8 mouse cellular contexts compared by ENCODE assay signal in genomic region chr5:142550706-142551652, GRCm38 (mm10). TPM values are rescaled to one million over a fixed set of nuclear protein-coding genes. Genes with fewer than 3 reads are reported as not detected.
DNase-seq lines count a peak whose midpoint lies in the region; ATAC-seq lines count a peak whose summit lies in the region.

Gene Radil (minus strand): TSS chr5:142551098.

- peaks cover 25% of the 10 kb centered on the region for H3K4me1 ChIP-seq in lung, embryonic 15.5 days

- WGBS in lung, embryonic 15.5 days: 2% methylated on average over 67 of the region's 80 CpGs

- peak; percentile 92 for ATAC-seq in frontal cortex, adult (ENCODE audit: low TSS enrichment)
- ATAC-seq in hematopoietic stem cell, adult 5-6 weeks (replicated peaks in 1 of 2; ENCODE audit: insufficient read depth in 1 of 2, low FRiP score in 2 of 2, low TSS enrichment in 1 of 2, low read depth in 1 of 2, poor library complexity in 2 of 2, severe bottlenecking in 2 of 2): peak; percentile 91 to 93
- peak; percentile 93 for ATAC-seq in lung, embryonic 15.5 days (ENCODE audit: borderline replicate concordance, extremely low read depth, low FRiP score, low TSS enrichment)

- no peaks in the 10 kb centered on the region for H3K36me3 ChIP-seq in lung, embryonic 15.5 days

- peak within 1 kb of the TSS; percentile 47 for H3K9ac ChIP-seq in lung, embryonic 15.5 days

- no peaks in the 10 kb centered on the region for H3K9me3 ChIP-seq in lung, embryonic 15.5 days

- no peak within 1 kb of the TSS for H3K27ac ChIP-seq in lung, embryonic 15.5 days

- H3K27me3 ChIP-seq in lung, embryonic 15.5 days: peaks cover 6% of the 10 kb centered on the region; the same call in 1 of the 2 replicates

- peak within 1 kb of the TSS; percentile 100 for H3K4me2 ChIP-seq in lung, embryonic 15.5 days

- peak within 1 kb of the TSS; percentile 63 for H3K4me3 ChIP-seq in lung, embryonic 15.5 days

- peak; percentile 99 for DNase-seq in NIH3T3 (ENCODE audit: low read depth)
- peak; percentile 99 for DNase-seq in cerebellum, adult 9-11 months
- peak; percentile 94 for DNase-seq in layer of hippocampus, adult 9-10 months (ENCODE audit: low spot score)
- DNase-seq in ovary, postnatal 10 days (ENCODE audit: low spot score): peak; percentile 87
- DNase-seq in thymus, postnatal 0 days (ENCODE audit: low spot score): peak; percentile 75

RNA-seq across cellular contexts. Expression of gene Radil, which starts in this region (rescaled TPM):
- total RNA-seq in hematopoietic stem cell, adult 5-6 weeks (2017): not detected in 2 replicates
- 2.6 and 3.5 TPM in 2 replicates for polyA plus RNA-seq in lung, embryonic 15.5 days (2015; fragmentation: Nextera tagmentation; extraction: Ambion mirVana)
- 0.39 and 0.44 TPM in 2 replicates for polyA plus RNA-seq in thymus, postnatal 0 days (2015; fragmentation: Nextera tagmentation; extraction: Ambion mirVana)

Comparison
In these comparisons a context has a peak if more than half of its experiments do, and no peak if none do; other contexts are left out.
1. Peak in ATAC-seq in hematopoietic stem cell, adult 5-6 weeks; RNA of the gene not detected or under 1 TPM.
2. Peak in DNase-seq in thymus, postnatal 0 days; RNA of the gene not detected or under 1 TPM.